Mouse (Mus musculus) right cerebral cortex, postnatal 10 days (tissue): ENCODE data around the gene Olfr1030.
"Not testable (repeated sequence)": the region's sequence is repeated elsewhere in the genome, so short reads cannot be mapped to it uniquely, and the experiment has no call there.

ENCODE experiments used
- DNase-seq, 2 experiments: peaks; one replicate each; pipeline ENCODE4 v3.0.0; 2021; ENCODE audit warnings: low spot score in 2 of 2

The Olfr1030 gene

GRCm38 (mm10) chr2:85978976-85979375, at the start of gene Olfr1030:
Gene Olfr1030, plus strand, starts transcription at chr2:85979276.
- no peak for DNase-seq

- DNase-seq = no peak
Observed at GRCm38 (mm10) chr2:85950137-85950536, 28.9 kb upstream of the Olfr1030 start, which contains the start of gene Olfr1028. Gene Olfr1028, plus strand, starts transcription at chr2:85950437.

GRCm38 (mm10) chr2:85973595-85973994, 5.5 kb upstream of the Olfr1030 start, which contains the start of gene Olfr1029:
Gene Olfr1029, plus strand, starts transcription at chr2:85973895.
- no peak for DNase-seq

DNA sequence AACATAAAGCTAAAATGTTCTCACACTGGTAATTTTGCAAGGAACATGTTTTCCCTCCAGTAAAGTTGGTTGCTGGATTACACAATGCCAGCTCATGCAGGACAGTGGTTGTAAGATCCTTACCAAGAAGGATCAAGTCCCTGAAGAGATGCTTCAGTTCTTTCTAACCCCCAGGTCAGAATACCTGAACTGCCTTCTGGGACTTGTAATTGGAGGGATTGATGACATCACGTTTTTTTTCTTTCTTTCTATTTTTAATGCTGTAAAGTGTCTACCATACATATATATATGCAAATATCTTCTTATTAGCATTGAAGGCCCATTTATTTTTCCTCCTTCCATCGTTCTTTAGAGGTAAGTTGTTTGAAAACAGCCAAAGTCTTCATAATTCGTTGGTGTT, 10.9 kb downstream of the Olfr1030 start, which contains the start of gene Olfr1031:
Olfr1031 (plus strand) TSS at position 301 of the 400 bp plus-strand sequence.
- no peak for DNase-seq

DNA sequence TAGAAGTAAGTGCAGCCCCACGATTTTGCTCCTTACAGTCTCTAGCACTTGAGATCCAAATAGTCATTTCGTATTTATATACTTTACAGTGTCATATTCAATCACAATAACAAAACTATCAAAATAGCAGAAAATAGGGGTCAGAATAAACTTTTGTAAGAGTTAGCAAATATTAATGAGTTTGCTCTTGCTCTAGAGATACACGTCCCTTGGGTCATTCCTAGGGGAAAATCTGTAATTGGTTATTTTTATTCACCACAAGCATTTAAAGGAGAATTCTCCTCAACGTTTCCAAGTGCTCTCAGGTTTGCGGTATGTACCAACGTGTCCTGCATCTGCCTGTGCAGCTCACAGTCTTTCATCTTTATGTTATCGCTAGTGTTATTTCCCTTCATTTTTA, 26.2 kb downstream of the Olfr1030 start, which contains the start of gene Olfr1032:
Olfr1032 (plus strand) TSS at position 301 of the 400 bp plus-strand sequence.
- no peak for DNase-seq

DNA sequence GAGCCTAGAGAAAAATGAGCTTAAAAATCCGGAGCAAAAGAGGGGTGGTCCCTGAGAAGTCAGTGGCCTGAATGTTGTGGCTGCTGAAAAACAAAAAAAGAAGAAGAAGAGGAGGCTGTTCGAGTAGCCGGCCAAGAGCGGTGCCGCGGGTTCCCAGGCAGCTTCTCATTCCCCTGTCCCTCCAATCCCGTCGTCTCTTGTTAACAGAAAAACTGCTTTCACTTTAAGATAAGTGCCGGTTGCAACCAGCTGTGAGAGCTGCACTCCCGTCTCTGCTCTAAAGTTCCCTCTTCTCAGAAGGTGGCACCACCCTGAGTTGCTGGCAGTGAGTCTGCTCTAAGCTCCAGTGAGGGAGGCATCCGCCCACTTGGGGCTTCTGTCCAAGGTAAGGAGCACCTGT, 41.3 kb downstream of the Olfr1030 start, which contains the start of gene Olfr1033:
Olfr1033 (plus strand) TSS at position 228 of the 400 bp plus-strand sequence.
- DNase-seq = not testable (repeated sequence)

DNA sequence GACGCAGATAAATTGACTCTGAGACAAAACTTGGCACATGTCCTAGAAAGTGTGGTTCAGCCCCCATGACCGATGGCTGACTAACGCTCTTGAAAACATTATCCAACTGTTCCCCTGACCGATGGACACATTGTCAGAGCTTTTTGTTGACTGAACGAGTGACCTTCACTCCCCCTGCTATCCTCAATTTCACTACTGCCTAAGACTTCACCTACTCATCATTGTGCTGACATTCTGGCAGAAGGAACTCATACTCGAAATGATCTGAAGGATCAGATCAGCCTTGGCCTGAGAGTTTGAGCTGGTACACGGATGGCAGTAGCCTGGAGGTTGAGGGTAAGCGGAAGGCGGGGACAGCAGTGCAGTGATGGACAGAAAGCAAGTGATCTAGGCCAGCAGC, 42.4 kb downstream of the Olfr1030 start:
- not testable (repeated sequence) for DNase-seq
